Mouse (Mus musculus): ENCODE results near the gene Wee2.

Gene Wee2

GRCm38 (mm10) chr6:40435151-40436046 is 3.5 kb upstream of the Wee2 start:
- peak; percentile 56 to 84 for DNase-seq (ENCODE audit: inconsistent age in 2 of 2, low spot score in 1 of 2)

DNA sequence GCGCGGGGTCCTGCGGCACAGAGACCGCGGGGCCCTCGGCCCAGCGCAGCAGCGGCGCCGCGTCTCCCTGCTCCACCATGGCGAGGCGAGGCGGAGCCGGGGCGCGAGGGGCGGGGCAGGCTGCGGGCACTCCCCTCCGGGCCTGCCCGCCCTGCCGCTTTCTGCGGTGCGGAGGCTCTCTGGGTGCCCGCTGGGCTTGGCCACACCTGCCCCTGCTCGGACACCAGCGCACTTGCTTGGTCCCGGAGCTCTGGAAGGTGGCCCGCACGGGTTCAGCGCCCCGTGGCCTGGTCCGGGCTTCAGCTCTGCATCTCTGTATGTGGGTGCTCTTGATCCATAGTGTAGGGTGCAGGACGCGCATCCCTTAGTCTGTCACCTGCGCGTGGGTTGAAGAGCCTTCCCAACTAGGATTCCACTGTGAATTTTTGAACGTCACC is 2.8 kb upstream of the Wee2 start, which contains the start of gene E330009J07Rik:
TSS of gene E330009J07Rik (minus strand) at position 89 of the 437 bp plus-strand sequence.
- peak; percentile 89 to 95 for DNase-seq (ENCODE audit: inconsistent age in 2 of 2, low spot score in 1 of 2)

GRCm38 (mm10) chr6:40439731-40440130 is 843 bp downstream of the Wee2 start:
- no peak for DNase-seq (ENCODE audit: inconsistent age in 2 of 2, low spot score in 1 of 2)

DNA sequence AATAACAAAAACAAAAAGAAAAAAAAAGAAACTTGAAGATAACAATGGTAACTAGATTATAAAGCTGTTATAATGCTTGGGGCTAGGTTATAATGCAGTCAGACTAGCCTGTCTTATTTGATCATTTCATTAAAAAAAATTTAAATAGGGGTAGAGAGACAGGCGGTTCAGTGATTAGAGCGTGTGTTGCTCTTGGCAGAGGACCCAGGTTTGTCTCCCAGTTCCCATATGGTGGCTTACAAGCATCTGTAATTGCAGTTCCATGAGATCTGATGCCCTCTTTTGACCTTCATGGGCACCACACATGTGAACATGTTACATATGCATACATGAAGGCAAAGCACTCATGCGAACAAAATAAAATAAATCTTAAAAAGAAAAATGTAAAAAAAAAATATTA is 2.4 kb downstream of the Wee2 start:
- no peak for DNase-seq (ENCODE audit: inconsistent age in 2 of 2, low spot score in 1 of 2)

GRCm38 (mm10) chr6:40441755-40442154 is 2.9 kb downstream of the Wee2 start:
- no peak for DNase-seq (ENCODE audit: inconsistent age in 2 of 2, low spot score in 1 of 2)

GRCm38 (mm10) chr6:40443281-40443928 is 4.5 kb downstream of the Wee2 start:
- DNase-seq (ENCODE audit: inconsistent age in 2 of 2, low spot score in 1 of 2), result no peak

GRCm38 (mm10) chr6:40448626-40449025 is 9.7 kb downstream of the Wee2 start:
- DNase-seq (ENCODE audit: inconsistent age in 2 of 2, low spot score in 1 of 2), result no peak

DNA sequence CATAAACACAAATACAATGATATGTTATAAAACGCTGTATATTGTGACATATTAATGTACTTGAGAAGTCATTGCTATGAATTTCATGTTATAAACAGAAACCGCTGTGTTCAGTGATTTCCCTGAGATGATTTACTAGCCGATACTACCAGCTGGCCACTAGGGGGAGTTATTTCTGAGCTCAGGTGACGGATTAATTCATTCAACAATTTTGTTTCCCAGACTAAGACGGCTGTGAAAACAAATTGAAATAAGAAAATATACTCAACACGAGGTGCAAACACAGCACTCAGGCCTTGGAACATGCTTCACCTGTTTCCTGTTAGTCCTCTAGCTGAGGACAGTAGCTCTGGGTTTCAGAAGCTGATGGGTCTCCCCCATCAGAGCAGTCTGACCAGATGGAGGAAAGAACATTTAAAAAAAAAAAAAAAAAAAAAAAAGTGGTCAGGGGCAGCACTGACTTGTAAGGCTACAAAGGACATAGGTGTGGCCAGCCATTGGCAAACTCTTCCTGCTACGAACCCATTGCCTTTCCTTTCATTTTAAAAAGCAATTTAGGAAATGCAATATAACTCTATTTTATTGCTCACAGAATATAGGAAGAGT is 15.7 kb downstream of the Wee2 start:
- peak in 1 of 2 experiments; percentile 50 for DNase-seq (ENCODE audit: inconsistent age in 2 of 2, low spot score in 1 of 2)

DNA sequence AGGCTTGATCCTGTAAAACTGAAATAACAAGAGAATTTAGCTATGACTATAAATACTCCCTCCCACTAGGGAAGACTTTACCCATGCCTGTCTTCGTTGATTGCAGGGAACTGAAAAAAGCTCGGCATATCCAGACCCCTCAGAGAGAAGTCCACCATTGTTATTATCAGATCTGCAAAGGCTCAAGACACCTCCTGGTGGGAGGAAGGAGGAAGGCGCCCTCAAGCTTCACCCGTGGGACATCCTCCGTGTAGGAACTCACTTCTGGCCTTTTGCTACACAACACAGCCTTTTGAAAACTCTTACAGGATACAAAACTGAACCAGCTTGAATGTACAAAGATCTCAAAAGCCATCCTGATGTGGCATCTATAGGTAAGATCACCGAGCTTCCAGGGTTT is 26.8 kb downstream of the Wee2 start:
- no peak for DNase-seq (ENCODE audit: inconsistent age in 2 of 2, low spot score in 1 of 2)

GRCm38 (mm10) chr6:40470916-40471719 is 32.2 kb downstream of the Wee2 start, which contains the start of gene Ssbp1:
Ssbp1 (plus strand) TSS chr6:40471352.
- peak; percentile 93 to 97 for DNase-seq (ENCODE audit: inconsistent age in 2 of 2, low spot score in 1 of 2)

DNA sequence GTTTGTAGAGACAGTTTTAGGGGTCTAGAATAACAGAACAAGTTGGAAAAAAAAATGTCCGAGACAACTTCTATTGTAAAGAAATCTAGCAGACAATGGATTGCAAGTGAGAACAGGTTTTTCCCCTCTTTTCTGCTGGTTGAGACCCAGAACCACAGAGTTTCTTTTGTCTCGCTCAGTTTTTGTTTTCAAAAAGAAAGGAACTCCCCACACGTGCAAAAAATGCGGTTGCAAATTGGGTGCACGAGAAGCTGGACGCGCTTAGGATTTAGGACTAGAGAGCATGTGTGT is 32.8 kb downstream of the Wee2 start:
- DNase-seq (ENCODE audit: inconsistent age in 2 of 2, low spot score in 1 of 2), result no peak

GRCm38 (mm10) chr6:40476132-40476531 is 37.2 kb downstream of the Wee2 start:
- no peak for DNase-seq (ENCODE audit: inconsistent age in 2 of 2, low spot score in 1 of 2)

GRCm38 (mm10) chr6:40479705-40480104 is 40.8 kb downstream of the Wee2 start:
- peak in 1 of 2 experiments; percentile 34 for DNase-seq (ENCODE audit: inconsistent age in 2 of 2, low spot score in 1 of 2)

DNA sequence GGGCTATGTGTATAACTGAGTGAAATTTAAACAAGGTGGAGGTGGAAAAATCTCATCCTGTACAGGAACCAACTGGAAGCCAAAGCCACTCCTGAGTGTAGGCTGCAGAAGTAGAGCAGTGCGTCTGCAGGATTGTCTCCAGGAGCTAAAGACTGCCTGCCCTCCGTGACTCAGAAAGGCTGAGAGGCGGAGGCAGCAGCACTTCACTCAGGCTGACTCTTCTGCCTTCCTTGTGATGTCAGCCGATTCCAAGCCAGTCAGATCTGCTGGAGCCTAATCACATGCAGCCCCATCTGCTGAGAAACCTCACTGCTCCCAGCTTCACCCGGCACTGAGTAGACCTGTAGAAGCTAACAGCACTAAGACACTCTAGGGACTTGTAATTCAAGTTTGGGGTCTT is 43.4 kb downstream of the Wee2 start:
- DNase-seq (ENCODE audit: inconsistent age in 2 of 2, low spot score in 1 of 2), result no peak

- DNase-seq (ENCODE audit: inconsistent age in 2 of 2, low spot score in 1 of 2), result no peak
Measured at GRCm38 (mm10) chr6:40490933-40491332, 52.0 kb downstream of the Wee2 start, which contains the start of gene Tas2r137. Tas2r137 (plus strand) TSS chr6:40491233.

- DNase-seq (ENCODE audit: inconsistent age in 2 of 2, low spot score in 1 of 2), result no peak
Measured at GRCm38 (mm10) chr6:40493229-40493628, 54.3 kb downstream of the Wee2 start, which contains the start of gene Tas2r108. Tas2r108 (plus strand) TSS chr6:40493529.
